Mouse (Mus musculus) myocyte (in vitro differentiated cells): ENCODE results near the gene Frrs1. TPM values are rescaled to one million over a fixed set of nuclear protein-coding genes. Genes with fewer than 3 reads are reported as not detected.
A peak's percentile ranks its signal among the peaks of the same experiment; 100 is the strongest.

Experiments used
- H3K27me3 ChIP-seq: one replicate; pipeline ENCODE4 v1.6.1; 2011; ENCODE audit not compliant: control insufficient read depth, insufficient read depth, insufficient read length
- H3K36me3 ChIP-seq: one replicate; pipeline ENCODE4 v1.6.1; 2011; ENCODE audit not compliant: control insufficient read depth, insufficient read depth
- H3K4me2 ChIP-seq: one replicate; pipeline ENCODE4 v1.6.1; 2011; ENCODE audit warnings: low read depth, control low read depth
- H3K4me3 ChIP-seq: one replicate; pipeline ENCODE4 v1.5.1; 2011; ENCODE audit warnings: mild to moderate bottlenecking, control low read depth, moderate library complexity
- H3K79me2 ChIP-seq: one replicate; pipeline ENCODE4 v1.6.1; 2011; ENCODE audit not compliant: control insufficient read depth, insufficient read depth
- H3ac ChIP-seq: one replicate; pipeline ENCODE4 v1.6.1; 2011; ENCODE audit not compliant: control insufficient read depth, insufficient read length
- CEBPB ChIP-seq: IDR thresholded peaks from 2 replicates; pipeline ENCODE4 v1.6.1; 2011; ENCODE audit warnings: mild to moderate bottlenecking, moderate library complexity; ENCODE audit not compliant: poor library complexity, insufficient read depth, severe bottlenecking
- E2F4 ChIP-seq: IDR thresholded peaks from one replicate; pipeline ENCODE4 v1.6.1; 2011; ENCODE audit warnings: mild to moderate bottlenecking, control low read depth, moderate library complexity; ENCODE audit not compliant: insufficient read depth
- MAX ChIP-seq: IDR thresholded peaks from one replicate; pipeline ENCODE4 v1.6.1; 2011; ENCODE audit warnings: low read depth, mild to moderate bottlenecking, control low read depth
- MYOD1 ChIP-seq, 3 experiments: IDR thresholded peaks; one replicate each; pipeline ENCODE4 v1.6.1; 2011; ENCODE audit warnings: control low read depth in 2 of 3, low read depth in 2 of 3, mild to moderate bottlenecking in 2 of 3, moderate library complexity in 1 of 3; ENCODE audit not compliant: insufficient read length in 2 of 3, control insufficient read depth in 1 of 3
- MYOG ChIP-seq, 3 experiments: IDR thresholded peaks; one replicate each; pipeline ENCODE4 v1.6.1; 2011; ENCODE audit warnings: control low read depth in 2 of 3, low read depth in 2 of 3, mild to moderate bottlenecking in 2 of 3; ENCODE audit not compliant: insufficient read length in 2 of 3, control insufficient read depth in 1 of 3, insufficient read depth in 1 of 3
- POLR2A ChIP-seq: IDR thresholded peaks from one replicate; pipeline ENCODE4 v1.6.1; 2011; ENCODE audit warnings: low read depth, mild to moderate bottlenecking, control low read depth, moderate library complexity; ENCODE audit not compliant: insufficient read length
- POLR2AphosphoS2 ChIP-seq: IDR thresholded peaks from one replicate; pipeline ENCODE4 v1.6.1; 2011; ENCODE audit warnings: low read depth, control low read depth; ENCODE audit not compliant: insufficient read length
- REST ChIP-seq: IDR thresholded peaks from one replicate; pipeline ENCODE4 v1.6.1; 2011; ENCODE audit warnings: mild to moderate bottlenecking, control low read depth, moderate library complexity; ENCODE audit not compliant: insufficient read depth, insufficient read length
- SRF ChIP-seq: IDR thresholded peaks from one replicate; pipeline ENCODE4 v1.6.1; 2011; ENCODE audit warnings: low read depth; ENCODE audit not compliant: control insufficient read depth, insufficient read length
- TCF12 ChIP-seq: IDR thresholded peaks from one replicate; pipeline ENCODE4 v1.6.1; 2011; ENCODE audit warnings: mild to moderate bottlenecking, control low read depth; ENCODE audit not compliant: poor library complexity, insufficient read depth, severe bottlenecking
- TCF3 ChIP-seq: IDR thresholded peaks from one replicate; pipeline ENCODE4 v1.6.1; 2011; ENCODE audit warnings: low read depth, control low read depth; ENCODE audit not compliant: insufficient read length
- USF1 ChIP-seq: IDR thresholded peaks from one replicate; pipeline ENCODE4 v1.6.1; 2011; ENCODE audit warnings: low read depth, mild to moderate bottlenecking, control low read depth, moderate library complexity
- polyA plus RNA-seq: library from polyadenylated mRNA; unstranded; fragments of >200 nt; fragmentation: generic; extraction: Trizol; gene quantifications from one replicate; pipeline ENCODE4 v1.2.1, GENCODE M21; 2012; ENCODE audit warnings: missing spikeins

The Frrs1 gene
- polyA plus RNA-seq, 1 experiment = 12.7 TPM

DNA sequence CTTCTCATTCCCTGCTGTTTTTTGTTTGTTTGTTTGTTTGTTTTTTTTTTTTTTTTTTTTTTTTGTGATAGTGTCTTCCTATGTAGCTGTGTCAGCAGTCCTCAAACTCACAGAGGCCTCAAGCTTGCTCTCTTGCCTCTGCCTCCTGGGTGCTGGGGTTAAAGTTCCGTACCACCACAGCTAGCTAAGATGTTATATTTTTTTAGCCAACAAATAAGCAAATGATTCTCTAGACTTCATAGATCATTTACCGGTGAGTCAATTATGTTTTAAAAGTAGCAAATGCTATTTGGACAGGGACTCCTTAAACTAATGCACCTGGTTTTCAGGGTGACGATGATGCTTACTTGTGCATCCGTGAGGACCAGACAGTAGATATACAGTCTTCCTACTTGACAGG, 31.3 kb downstream of the Frrs1 start:
- H3ac ChIP-seq = no peak overlapping the region
- no peaks in the 10 kb centered on the region for H3K27me3 ChIP-seq
- no peak overlapping the region for H3K4me2 ChIP-seq
- no peak overlapping the region for H3K4me3 ChIP-seq
- peaks cover 2% of the 10 kb centered on the region for H3K36me3 ChIP-seq
- no peak for TF ChIP-seq USF1
- no peak for TF ChIP-seq MYOG (IDR thresholded peaks at IDR 0.05; ENCODE audit: control insufficient read depth in 1 of 3, insufficient read depth in 1 of 3, insufficient read length in 2 of 3, low read depth in 2 of 3)
- no peak for TF ChIP-seq POLR2AphosphoS2
- H3K79me2 ChIP-seq = no peaks in the 10 kb centered on the region

DNA sequence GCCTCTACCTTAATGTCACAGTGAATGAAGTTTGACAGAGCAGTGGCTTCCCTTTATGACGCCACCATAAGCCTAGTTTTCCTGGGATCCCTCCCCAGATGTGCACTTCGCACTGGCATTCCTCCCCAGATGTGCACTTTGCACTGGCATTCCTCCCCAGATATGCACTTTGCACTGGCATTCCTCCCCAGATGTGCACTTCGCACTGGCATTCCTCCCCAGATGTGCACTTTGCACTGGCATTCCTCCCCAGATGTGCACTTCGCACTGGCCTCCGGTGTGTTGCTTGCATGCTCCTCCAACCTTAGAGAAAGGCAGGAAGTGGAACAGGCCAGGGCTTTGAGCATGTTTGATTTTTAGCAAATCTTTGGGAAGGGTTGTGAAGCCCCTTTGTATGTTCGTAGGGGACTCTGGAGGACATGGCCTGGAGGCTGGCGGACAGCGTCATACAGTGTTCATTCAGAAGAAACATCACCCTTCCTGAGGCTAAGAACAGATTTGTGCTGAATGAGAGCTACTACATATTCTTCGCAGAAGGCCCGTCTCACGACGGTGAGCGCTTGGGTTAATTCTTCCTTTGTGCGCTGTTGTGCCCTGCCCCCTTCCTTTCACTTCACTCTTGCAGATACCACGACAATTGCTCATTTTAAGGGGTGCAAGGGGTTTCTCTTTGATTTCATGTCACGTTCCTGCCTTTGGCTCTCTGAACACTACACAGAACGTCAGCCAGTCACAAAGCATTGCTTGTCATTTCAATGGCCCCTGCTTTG, 32.4 kb downstream of the Frrs1 start:
- H3K4me2 ChIP-seq = no peak overlapping the region
- H3K4me3 ChIP-seq = no peak overlapping the region
- no peak overlapping the region for H3ac ChIP-seq
- no peak for TF ChIP-seq MYOD1 (IDR thresholded peaks at IDR 0.05; ENCODE audit: control insufficient read depth in 1 of 3, insufficient read length in 2 of 3, low read depth in 2 of 3)
- H3K27me3 ChIP-seq = no peaks in the 10 kb centered on the region
- no peaks in the 10 kb centered on the region for H3K79me2 ChIP-seq
- H3K36me3 ChIP-seq = no peaks in the 10 kb centered on the region

DNA sequence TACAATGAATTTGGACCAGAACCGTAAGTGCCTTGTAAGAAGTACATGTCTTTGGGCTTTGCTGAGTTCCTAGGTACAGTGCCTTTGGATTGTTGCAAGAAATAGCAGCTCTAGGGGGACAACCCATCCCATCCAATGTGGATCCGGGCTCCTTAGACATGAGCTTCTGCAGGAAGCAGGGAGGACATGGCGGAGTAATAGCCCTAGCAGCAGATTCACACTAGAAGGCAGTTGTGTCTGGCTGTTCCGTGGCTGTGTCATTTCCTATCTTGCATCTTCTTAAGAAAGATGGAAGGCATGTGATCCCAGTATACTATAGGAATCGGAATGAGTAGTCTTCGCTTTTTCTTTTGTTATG, 32.9 kb downstream of the Frrs1 start:
- H3K36me3 ChIP-seq = no peaks in the 10 kb centered on the region
- no peaks in the 10 kb centered on the region for H3K27me3 ChIP-seq
- no peak overlapping the region for H3ac ChIP-seq
- H3K4me3 ChIP-seq = no peak overlapping the region
- no peak for TF ChIP-seq TCF3
- no peak for TF ChIP-seq SRF
- no peak for TF ChIP-seq CEBPB
- TF ChIP-seq E2F4 = no peak
- no peak for TF ChIP-seq TCF12
- no peak for TF ChIP-seq MYOG (IDR thresholded peaks at IDR 0.05; ENCODE audit: control insufficient read depth in 1 of 3, insufficient read depth in 1 of 3, insufficient read length in 2 of 3, low read depth in 2 of 3)
- no peak for TF ChIP-seq MAX
- TF ChIP-seq POLR2A = no peak
- no peak for TF ChIP-seq MYOD1 (IDR thresholded peaks at IDR 0.05; ENCODE audit: control insufficient read depth in 1 of 3, insufficient read length in 2 of 3, low read depth in 2 of 3)
- no peak for TF ChIP-seq REST
- no peak for TF ChIP-seq POLR2AphosphoS2
- TF ChIP-seq USF1 = no peak
- H3K4me2 ChIP-seq = no peak overlapping the region
- H3K79me2 ChIP-seq = no peaks in the 10 kb centered on the region

DNA sequence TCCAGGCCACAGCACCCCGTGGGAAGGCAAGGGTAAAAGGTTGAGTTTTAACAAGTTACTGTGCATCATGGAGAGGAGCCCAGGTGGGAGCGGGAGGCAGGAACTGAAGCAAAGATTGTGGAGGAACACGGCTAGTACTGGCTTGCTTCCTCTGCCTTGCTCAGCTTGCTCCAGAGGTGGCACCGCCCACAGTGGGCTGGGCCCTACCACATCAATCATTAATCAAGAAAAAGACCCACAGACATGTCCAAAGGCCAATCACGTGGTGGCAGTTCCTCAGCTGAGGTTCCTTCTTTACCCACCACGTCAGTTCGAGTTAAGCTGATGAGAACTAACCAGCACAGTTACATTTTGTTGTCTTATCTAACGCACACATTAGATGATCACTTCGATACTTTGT, 33.6 kb downstream of the Frrs1 start:
- Histone ChIP-seq H3K4me2 (no peak overlapping the region), H3ac (no peak overlapping the region), H3K36me3 (no peaks in the 10 kb centered on the region), H3K4me3 (no peak overlapping the region), H3K27me3 (no peaks in the 10 kb centered on the region), H3K79me2 (no peaks in the 10 kb centered on the region)
- no peak for TF ChIP-seq TCF3

DNA sequence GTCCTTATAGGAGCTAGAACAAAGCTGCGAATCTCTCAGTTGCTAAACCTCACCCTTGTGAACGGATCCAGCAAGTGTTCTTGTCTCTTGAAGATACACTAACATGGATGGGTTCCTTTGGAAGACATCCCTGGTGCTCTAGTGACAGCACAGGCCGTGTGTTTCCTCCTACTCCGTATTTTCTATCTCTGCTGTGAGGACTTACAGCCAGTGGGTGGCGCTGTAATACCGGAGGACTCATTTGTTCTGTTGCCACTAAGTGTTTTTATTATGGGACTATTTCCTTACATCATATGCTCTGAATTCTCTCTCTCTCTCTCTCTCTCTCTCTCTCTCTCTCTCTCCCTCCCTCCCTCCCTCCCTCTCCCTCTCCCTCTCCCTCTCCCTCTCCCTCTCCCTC, 44.9 kb downstream of the Frrs1 start:
- H3K4me2 ChIP-seq = no peak overlapping the region
- no peaks in the 10 kb centered on the region for H3K27me3 ChIP-seq
- peaks cover 12% of the 10 kb centered on the region for H3K36me3 ChIP-seq
- no peak overlapping the region for H3ac ChIP-seq
- TF ChIP-seq TCF3 (no peak), REST (no peak), MAX (no peak), POLR2AphosphoS2 (no peak), CEBPB (no peak), TCF12 (no peak), E2F4 (no peak), MYOG (IDR thresholded peaks at IDR 0.05; ENCODE audit: control insufficient read depth in 1 of 3, insufficient read depth in 1 of 3, insufficient read length in 2 of 3, low read depth in 2 of 3) (no peak), USF1 (no peak), SRF (no peak), MYOD1 (IDR thresholded peaks at IDR 0.05; ENCODE audit: control insufficient read depth in 1 of 3, insufficient read length in 2 of 3, low read depth in 2 of 3) (no peak), POLR2A (no peak)
- H3K79me2 ChIP-seq = no peaks in the 10 kb centered on the region
- no peak overlapping the region for H3K4me3 ChIP-seq

DNA sequence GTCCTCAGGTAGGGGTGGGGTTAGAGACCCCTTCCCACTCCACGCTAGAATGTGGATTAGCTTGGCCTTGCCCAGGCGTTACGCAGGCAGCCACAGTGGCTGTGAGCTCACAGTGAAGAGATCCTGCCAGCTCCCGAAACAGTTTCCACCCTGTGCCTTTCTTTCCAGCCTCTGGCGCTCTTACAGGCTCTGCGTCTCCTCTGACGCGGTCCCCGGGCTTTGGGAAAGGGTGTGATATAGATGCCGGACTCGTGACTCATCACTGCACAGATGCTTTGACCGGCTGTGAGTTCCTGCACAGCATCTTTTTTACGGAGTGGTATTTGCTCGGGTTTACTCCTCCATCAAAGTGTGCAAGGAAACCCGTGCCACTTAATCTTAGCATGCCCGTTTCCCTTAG, 46.6 kb downstream of the Frrs1 start:
- H3K36me3 ChIP-seq = peaks cover 12% of the 10 kb centered on the region
- no peak overlapping the region for H3ac ChIP-seq
- TF ChIP-seq POLR2A (peak; percentile 57), MAX (no peak), REST (no peak), SRF (no peak), USF1 (peak; percentile 13), POLR2AphosphoS2 (peak; percentile 32), TCF3 (no peak), MYOG (IDR thresholded peaks at IDR 0.05; ENCODE audit: control insufficient read depth in 1 of 3, insufficient read depth in 1 of 3, insufficient read length in 2 of 3, low read depth in 2 of 3) (peak in 2 of 3 experiments; percentile 18 to 81), E2F4 (no peak), CEBPB (no peak), MYOD1 (IDR thresholded peaks at IDR 0.05; ENCODE audit: control insufficient read depth in 1 of 3, insufficient read length in 2 of 3, low read depth in 2 of 3) (peak in 2 of 3 experiments; percentile 73 to 76), TCF12 (peak; percentile 27)
- H3K27me3 ChIP-seq = no peaks in the 10 kb centered on the region
- no peaks in the 10 kb centered on the region for H3K79me2 ChIP-seq
- H3K4me3 ChIP-seq = no peak overlapping the region
- H3K4me2 ChIP-seq = peak overlapping the region; percentile 85
